Mouse (Mus musculus): ENCODE measurements at regions not wholly inside any gene's neighbourhood (a gene's known extent, or its start where the extent isn't known, plus 50 kb on each side); places are given as distances from the start of the nearest gene placed in this dataset.

DNA sequence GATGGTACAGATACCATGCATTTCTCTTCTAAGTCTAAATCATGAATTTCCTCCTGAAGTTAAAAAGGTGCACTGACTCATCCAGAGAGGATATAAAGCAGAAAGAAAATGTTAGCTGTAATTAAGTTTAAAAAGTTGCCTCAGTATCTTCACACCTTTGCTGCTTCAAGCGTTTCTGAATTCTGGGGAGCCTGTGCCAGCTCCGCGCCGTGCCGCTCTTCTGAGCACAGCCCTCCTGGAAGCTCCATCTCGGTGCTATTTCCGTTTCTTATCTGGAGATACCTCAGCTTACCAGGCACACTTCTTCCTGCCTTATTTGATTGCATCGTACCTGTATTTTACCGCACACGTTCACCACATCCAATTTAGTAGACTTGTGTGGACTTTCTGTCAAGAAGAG, 203.4 kb upstream of the Cnr1 start:
- no peaks in the 10 kb centered on the region for H3K36me3 ChIP-seq (ENCODE audit: control insufficient read depth in 1 of 2, insufficient read depth in 2 of 2, low read length in 2 of 2)

DNA sequence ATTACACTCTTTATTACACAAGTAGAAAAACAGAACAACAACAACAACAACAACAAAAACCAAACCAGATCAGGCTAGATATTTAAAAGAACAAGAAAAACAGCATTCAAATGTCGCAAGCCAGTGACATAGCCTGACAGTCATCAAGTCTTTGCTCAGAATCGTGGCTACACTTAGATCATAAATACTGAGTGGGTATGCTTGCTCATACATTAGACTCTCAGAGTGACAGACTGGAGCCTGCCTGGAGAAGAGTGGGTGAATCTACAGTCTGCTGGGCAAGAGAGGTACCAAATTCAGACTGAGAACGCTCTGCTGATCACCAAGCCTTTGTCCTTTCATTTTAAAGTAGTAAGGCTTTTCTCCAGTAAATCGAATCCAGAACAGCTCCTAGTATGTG, 202.4 kb upstream of the Cnr1 start:
- Histone ChIP-seq H3K9me3 (replicated peaks; ENCODE audit: insufficient read depth, low read length) (no peaks in the 10 kb centered on the region), H3K36me3 (ENCODE audit: control insufficient read depth in 1 of 2, insufficient read depth in 2 of 2, low read length in 2 of 2) (no peaks in the 10 kb centered on the region), H3K79me2 (ENCODE audit: control insufficient read depth, insufficient read depth, low read length, poor library complexity) (no peaks in the 10 kb centered on the region), H3K27ac (ENCODE audit: control insufficient read depth, low read depth, low read length) (no peak overlapping the region), H3K27me3 (ENCODE audit: control insufficient read depth in 1 of 2, insufficient read depth in 2 of 2, low read length in 2 of 2) (peaks cover 0 to 2% of the 10 kb centered on the region in 2 experiments; a peak in 1 of 4 replicates), H3K9ac (ENCODE audit: control insufficient read depth, low read depth, low read length, poor library complexity, severe bottlenecking) (no peak overlapping the region), H3K4me1 (ENCODE audit: control insufficient read depth in 1 of 2, insufficient read depth in 2 of 2, low read length in 2 of 2) (no peaks in the 10 kb centered on the region), H3K4me3 (ENCODE audit: control insufficient read depth in 1 of 2, insufficient read depth in 1 of 2, low read depth in 2 of 2, low read length in 2 of 2) (no peak overlapping the region)
- DNase-seq (ENCODE audit: low read depth, low spot score) = no peak
- TF ChIP-seq POLR2AphosphoS5 (IDR thresholded peaks at IDR 0.05; ENCODE audit: borderline replicate concordance, low read depth, low read length) = no peak

More for the DNA sequence above, 203.4 kb upstream of the Cnr1 start:
- H3K9me3 ChIP-seq (replicated peaks; ENCODE audit: insufficient read depth, low read length) = no peaks in the 10 kb centered on the region
- H3K27ac ChIP-seq (ENCODE audit: control insufficient read depth, low read depth, low read length) = no peak overlapping the region
- no peaks in the 10 kb centered on the region for H3K79me2 ChIP-seq (ENCODE audit: control insufficient read depth, insufficient read depth, low read length, poor library complexity)
- no peaks in the 10 kb centered on the region for H3K4me1 ChIP-seq (ENCODE audit: control insufficient read depth in 1 of 2, insufficient read depth in 2 of 2, low read length in 2 of 2)
- TF ChIP-seq MYB (IDR thresholded peaks at IDR 0.05; ENCODE audit: low read depth, low read length) (no peak), USF1 (IDR thresholded peaks at IDR 0.05; ENCODE audit: low read depth, low read length) (no peak), CHD2 (IDR thresholded peaks at IDR 0.05; ENCODE audit: low read length) (no peak), MAZ (IDR thresholded peaks at IDR 0.05; ENCODE audit: low read depth, low read length) (no peak)
- H3K4me3 ChIP-seq (ENCODE audit: control insufficient read depth in 1 of 2, insufficient read depth in 1 of 2, low read depth in 2 of 2, low read length in 2 of 2) = no peak overlapping the region
- H3K9ac ChIP-seq (ENCODE audit: control insufficient read depth, low read depth, low read length, poor library complexity, severe bottlenecking) = no peak overlapping the region
- peaks cover 0 to 2% of the 10 kb centered on the region in 2 experiments; a peak in 1 of 4 replicates for H3K27me3 ChIP-seq (ENCODE audit: control insufficient read depth in 1 of 2, insufficient read depth in 2 of 2, low read length in 2 of 2)
- no peak for DNase-seq (ENCODE audit: low read depth, low spot score)

DNA sequence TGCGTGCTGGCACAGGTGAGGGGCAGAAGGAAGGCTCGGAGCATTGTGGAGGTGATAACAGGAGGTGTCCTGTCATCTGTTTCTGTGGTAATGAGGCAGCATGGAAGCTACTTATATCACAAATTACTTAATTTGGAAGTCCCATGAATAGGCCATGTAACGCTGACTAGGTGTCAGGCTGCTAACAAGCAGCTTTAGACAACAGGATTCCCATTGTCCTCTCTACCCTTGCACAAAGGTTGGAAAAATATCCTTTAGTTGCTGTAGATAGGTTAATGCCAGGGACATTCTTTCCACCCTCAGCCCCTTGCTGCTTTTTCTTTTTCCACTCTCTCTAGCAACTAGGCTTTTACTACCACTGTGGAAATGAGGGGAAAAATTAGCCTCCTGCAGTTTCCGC, 192.6 kb upstream of the Cnr1 start:
- H3K4me1 ChIP-seq (ENCODE audit: control insufficient read depth in 1 of 2, insufficient read depth in 2 of 2, low read length in 2 of 2) = peaks cover 0 to 5% of the 10 kb centered on the region in 2 experiments; a peak in 2 of 4 replicates
- DNase-seq (ENCODE audit: low read depth, low spot score) = no peak
- no peak overlapping the region for H3K4me3 ChIP-seq (ENCODE audit: control insufficient read depth in 1 of 2, insufficient read depth in 1 of 2, low read depth in 2 of 2, low read length in 2 of 2)
- no peak overlapping the region for H3K27ac ChIP-seq (ENCODE audit: control insufficient read depth, low read depth, low read length)
- peaks cover 8 to 19% of the 10 kb centered on the region in 2 experiments for H3K27me3 ChIP-seq (ENCODE audit: control insufficient read depth in 1 of 2, insufficient read depth in 2 of 2, low read length in 2 of 2)
- no peaks in the 10 kb centered on the region for H3K79me2 ChIP-seq (ENCODE audit: control insufficient read depth, insufficient read depth, low read length, poor library complexity)
- H3K9me3 ChIP-seq (replicated peaks; ENCODE audit: insufficient read depth, low read length) = no peaks in the 10 kb centered on the region
- TF ChIP-seq POLR2A (IDR thresholded peaks at IDR 0.05; ENCODE audit: control insufficient read depth in 1 of 2, insufficient read depth in 1 of 2, low read depth in 1 of 2, low read length in 2 of 2, poor library complexity in 1 of 2) (no peak), MEF2A (IDR thresholded peaks at IDR 0.05; ENCODE audit: extremely low read depth, insufficient replicate concordance, low read depth, low read length, poor library complexity, severe bottlenecking) (no peak), SMC3 (IDR thresholded peaks at IDR 0.05; ENCODE audit: low read depth, low read length) (no peak), POLR2AphosphoS5 (IDR thresholded peaks at IDR 0.05; ENCODE audit: borderline replicate concordance, low read depth, low read length) (no peak), ZC3H11A (IDR thresholded peaks at IDR 0.05; ENCODE audit: low read depth, low read length) (no peak), MAX (IDR thresholded peaks at IDR 0.05; ENCODE audit: low read length) (no peak)
- H3K9ac ChIP-seq (ENCODE audit: control insufficient read depth, low read depth, low read length, poor library complexity, severe bottlenecking) = no peak overlapping the region
- peaks cover 0 to under 1% of the 10 kb centered on the region in 2 experiments; a peak in 2 of 4 replicates for H3K36me3 ChIP-seq (ENCODE audit: control insufficient read depth in 1 of 2, insufficient read depth in 2 of 2, low read length in 2 of 2)
